Mouse (Mus musculus) neural tube, embryonic 14.5 days (tissue): ENCODE results near the gene Hhat. TPM values are rescaled to one million over a fixed set of nuclear protein-coding genes. Genes with fewer than 3 reads are reported as not detected.

Experiments used
- ATAC-seq: fragments of 200-750 bp; cut with Nextera tagmentation; 2 replicates; pipeline ENCODE4 v1.8.0; 2017; ENCODE audit warnings: low read depth, mild to moderate bottlenecking, moderate TSS enrichment, moderate library complexity
- H3K27ac ChIP-seq: fragments of 300-500 bp; sonication (generic); 2 replicates; pipeline ENCODE4 v1.5.1; 2014; ENCODE audit warnings: low read depth, mild to moderate bottlenecking, control low read depth, low read length, moderate library complexity, mixed read lengths
- H3K27me3 ChIP-seq: fragments of 300-500 bp; sonication (generic); 2 replicates; pipeline ENCODE4 v1.6.1; 2014; ENCODE audit warnings: low read length; ENCODE audit not compliant: control insufficient read depth, insufficient read depth
- H3K36me3 ChIP-seq: fragments of 300-500 bp; sonication (generic); 2 replicates; pipeline ENCODE4 v1.6.1; 2014; ENCODE audit warnings: low read length, mixed read lengths; ENCODE audit not compliant: control insufficient read depth, insufficient read depth
- H3K4me1 ChIP-seq: fragments of 300-500 bp; sonication (generic); 2 replicates; pipeline ENCODE4 v1.6.1; 2014; ENCODE audit warnings: low read length; ENCODE audit not compliant: control insufficient read depth, insufficient read depth
- H3K4me2 ChIP-seq: fragments of 300-500 bp; sonication (generic); 2 replicates; pipeline ENCODE4 v1.6.1; 2014; ENCODE audit warnings: mild to moderate bottlenecking, low read depth, low read length, control low read depth
- H3K4me3 ChIP-seq: fragments of 300-500 bp; sonication (generic); 2 replicates; pipeline ENCODE4 v1.5.1; 2014; ENCODE audit warnings: low read depth, low read length, control low read depth, mixed read lengths
- H3K9ac ChIP-seq: fragments of 300-500 bp; sonication (generic); replicated peaks from 2 replicates; pipeline ENCODE4 v1.6.1; 2014; ENCODE audit warnings: low read depth, mild to moderate bottlenecking, control low read depth, low read length, mixed read lengths
- H3K9me3 ChIP-seq: fragments of 300-500 bp; sonication (generic); 2 replicates; pipeline ENCODE4 v1.6.1; 2016; ENCODE audit warnings: low read length; ENCODE audit not compliant: control insufficient read depth
- WGBS: fragments of 180-500 bp; shearing (Covaris S2); extraction: QIAGEN DNeasy Blood & Tissue Kit; methylation state at CpG from one replicate; pipeline ENCODE4 v1.1.7; 2014; 5-methylcytosine and 5-hydroxymethylcytosine counted together
- polyA plus RNA-seq: library from polyadenylated mRNA; unstranded; fragments of >200 nt; fragmentation: Nextera tagmentation; extraction: Ambion mirVana; gene quantifications from 2 replicates; pipeline ENCODE4 v1.2.1, GENCODE M21; 2014

Hhat gene
- polyA plus RNA-seq, 1 experiment from 2014 or later = 3.1 TPM

DNA sequence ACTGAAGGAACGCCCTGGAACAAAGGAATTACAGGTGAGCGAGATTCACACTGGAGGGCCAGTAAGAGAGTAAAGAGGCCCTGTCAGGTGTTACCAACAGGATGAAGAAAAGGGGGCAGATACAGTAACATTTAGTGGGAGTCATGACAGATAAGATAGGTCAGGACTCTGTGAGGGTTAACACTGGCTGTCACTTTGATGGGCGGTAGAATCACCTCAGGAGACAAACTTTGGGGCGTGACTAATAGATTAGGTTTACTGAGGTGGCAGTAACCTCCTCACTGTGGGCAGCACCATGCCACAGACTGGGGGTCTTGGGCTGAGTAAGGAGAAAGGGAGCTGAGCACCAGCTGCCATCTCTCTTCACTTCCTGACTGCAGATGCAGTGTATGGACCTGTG, 121.0 kb downstream of the Hhat start:
- Histone ChIP-seq H3K4me2 (no peak overlapping the region), H3K27me3 (no peaks in the 10 kb centered on the region), H3K36me3 (no peaks in the 10 kb centered on the region), H3K27ac (no peak overlapping the region), H3K9me3 (no peaks in the 10 kb centered on the region), H3K9ac (no peak overlapping the region), H3K4me1 (no peaks in the 10 kb centered on the region), H3K4me3 (no peak overlapping the region)
- ATAC-seq = no peak
- 93% methylated on average over 4 of the region's 4 CpGs for WGBS

DNA sequence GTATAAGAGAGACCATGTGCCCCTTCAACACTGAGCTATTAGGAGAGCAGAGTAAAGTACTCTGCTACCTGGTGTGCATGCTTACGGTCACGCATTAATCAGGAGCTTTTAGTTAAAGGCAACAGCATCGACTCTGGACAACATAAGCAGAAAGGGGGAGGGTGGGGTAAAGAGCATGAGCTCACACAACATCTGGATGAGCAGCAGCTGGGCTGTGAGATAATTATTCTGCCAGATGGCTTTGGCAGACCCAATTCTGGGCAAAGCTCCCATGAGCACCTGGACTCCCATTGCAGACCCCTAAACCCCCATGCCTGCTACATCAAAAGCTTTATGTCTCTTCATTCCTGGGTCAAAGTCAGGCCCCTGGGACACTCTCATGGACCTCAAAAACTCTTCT, 121.8 kb downstream of the Hhat start:
- no peaks in the 10 kb centered on the region for H3K4me1 ChIP-seq
- no peak overlapping the region for H3K27ac ChIP-seq
- H3K27me3 ChIP-seq = no peaks in the 10 kb centered on the region
- no peak overlapping the region for H3K4me2 ChIP-seq
- 69% methylated on average over 3 of the region's 3 CpGs for WGBS
- H3K9ac ChIP-seq = no peak overlapping the region
- no peak for ATAC-seq
- no peaks in the 10 kb centered on the region for H3K9me3 ChIP-seq
- H3K4me3 ChIP-seq = no peak overlapping the region
- no peaks in the 10 kb centered on the region for H3K36me3 ChIP-seq

DNA sequence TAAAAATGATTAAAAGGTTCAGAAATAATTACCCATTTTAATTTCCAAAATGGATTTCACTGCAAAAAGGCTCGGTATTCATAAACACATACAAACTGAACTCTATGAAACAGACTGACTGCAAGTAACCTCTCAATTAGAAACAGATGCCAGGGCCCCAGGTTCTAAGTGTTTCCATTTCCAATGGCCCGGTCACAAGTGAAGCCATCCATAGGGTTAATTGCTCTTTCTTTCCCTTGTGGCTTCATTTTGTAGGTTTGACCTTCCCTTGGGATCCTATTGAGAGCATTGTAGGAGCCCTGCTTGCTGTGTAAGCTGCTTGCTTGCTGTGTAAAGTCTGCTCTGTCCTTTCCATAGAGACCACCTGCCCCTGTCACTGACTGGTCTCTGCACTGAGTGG, 123.7 kb downstream of the Hhat start:
- Histone ChIP-seq H3K9me3 (no peaks in the 10 kb centered on the region), H3K36me3 (no peaks in the 10 kb centered on the region), H3K4me1 (no peaks in the 10 kb centered on the region), H3K27me3 (no peaks in the 10 kb centered on the region), H3K4me3 (no peak overlapping the region), H3K9ac (no peak overlapping the region), H3K4me2 (no peak overlapping the region), H3K27ac (no peak overlapping the region)
- no peak for ATAC-seq
- WGBS = 59% methylated on average over 2 of the region's 2 CpGs

DNA sequence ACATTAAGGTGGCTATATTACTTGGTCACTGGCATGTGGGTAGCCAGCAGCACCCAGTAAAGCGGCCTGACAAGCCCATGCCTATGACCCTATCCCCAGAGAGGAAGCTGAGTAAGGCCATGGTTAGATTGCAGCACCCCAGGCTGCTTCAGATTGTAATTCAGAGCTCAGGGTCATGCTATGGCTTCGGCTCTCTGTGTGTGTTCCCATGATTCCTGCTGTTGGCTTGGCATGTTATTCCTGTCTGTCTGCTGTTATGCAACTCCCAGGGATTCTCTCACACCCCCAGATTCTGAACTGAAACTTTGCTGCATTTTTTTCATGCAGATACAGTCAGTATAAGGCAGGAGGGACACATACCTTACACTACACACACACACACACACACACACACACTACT, 128.9 kb downstream of the Hhat start:
- no peak overlapping the region for H3K4me2 ChIP-seq
- no peak overlapping the region for H3K27ac ChIP-seq
- no peak overlapping the region for H3K4me3 ChIP-seq
- no peaks in the 10 kb centered on the region for H3K36me3 ChIP-seq
- H3K9me3 ChIP-seq = no peaks in the 10 kb centered on the region
- 0 out of 2 replicates have a peak, but pooled peaks cover 2% of the 10 kb centered on the region for H3K4me1 ChIP-seq
- H3K9ac ChIP-seq = no peak overlapping the region
- ATAC-seq = no peak
- no peaks in the 10 kb centered on the region for H3K27me3 ChIP-seq
- 94% methylated on average over 2 of the region's 2 CpGs for WGBS

DNA sequence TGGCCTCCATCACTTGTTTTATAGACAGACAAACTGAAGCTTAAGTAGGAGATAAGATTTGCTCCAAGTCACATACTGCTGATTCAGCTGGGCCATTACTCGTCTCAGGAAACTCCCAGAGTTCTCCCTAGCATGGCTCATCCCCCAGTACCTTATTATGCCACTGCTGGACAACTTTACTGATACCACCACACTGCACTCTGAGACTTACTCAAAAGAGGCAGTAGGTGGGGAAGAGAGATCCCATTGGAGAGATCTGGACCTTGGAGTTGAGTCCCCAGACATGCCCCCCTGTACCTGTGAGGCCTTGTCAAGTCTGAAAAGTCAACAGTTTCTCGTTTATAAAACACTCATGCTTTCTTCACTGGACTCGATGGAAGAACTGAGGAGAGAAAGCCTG, 131.8 kb downstream of the Hhat start:
- Histone ChIP-seq H3K4me3 (no peak overlapping the region), H3K9ac (no peak overlapping the region), H3K27ac (no peak overlapping the region), H3K9me3 (no peaks in the 10 kb centered on the region), H3K27me3 (no peaks in the 10 kb centered on the region), H3K4me2 (no peak overlapping the region), H3K4me1 (0 out of 2 replicates have a peak, but pooled peaks cover 2% of the 10 kb centered on the region), H3K36me3 (no peaks in the 10 kb centered on the region)
- no peak for ATAC-seq
- WGBS = 76% methylated on average over 3 of the region's 3 CpGs

DNA sequence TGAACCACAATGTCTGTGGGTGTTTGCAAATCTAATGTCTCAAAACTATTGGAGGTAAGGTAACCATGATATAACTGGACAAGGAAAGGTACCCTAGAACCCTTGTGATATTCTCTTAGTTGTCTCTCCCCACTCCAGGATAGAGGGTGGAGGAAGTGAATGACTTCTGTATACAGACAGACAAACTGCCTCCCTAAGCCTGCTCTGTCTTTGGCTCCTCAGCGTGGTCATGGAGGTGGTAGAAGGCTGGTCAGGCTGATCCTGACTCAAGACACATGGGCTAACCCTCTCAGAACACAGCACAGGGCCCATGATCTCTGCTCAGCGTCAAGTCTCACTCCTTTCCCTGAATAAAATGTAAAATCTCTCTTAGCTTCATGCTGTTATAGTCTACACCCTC, 149.2 kb downstream of the Hhat start:
- WGBS = 81% methylated on average over 2 of the region's 2 CpGs
- Histone ChIP-seq H3K4me1 (no peaks in the 10 kb centered on the region), H3K4me3 (no peak overlapping the region), H3K27ac (no peak overlapping the region), H3K9ac (no peak overlapping the region), H3K9me3 (peaks cover 2% of the 10 kb centered on the region; the same call in 1 of the 2 replicates), H3K27me3 (no peaks in the 10 kb centered on the region), H3K36me3 (no peaks in the 10 kb centered on the region), H3K4me2 (no peak overlapping the region)
- no peak for ATAC-seq

DNA sequence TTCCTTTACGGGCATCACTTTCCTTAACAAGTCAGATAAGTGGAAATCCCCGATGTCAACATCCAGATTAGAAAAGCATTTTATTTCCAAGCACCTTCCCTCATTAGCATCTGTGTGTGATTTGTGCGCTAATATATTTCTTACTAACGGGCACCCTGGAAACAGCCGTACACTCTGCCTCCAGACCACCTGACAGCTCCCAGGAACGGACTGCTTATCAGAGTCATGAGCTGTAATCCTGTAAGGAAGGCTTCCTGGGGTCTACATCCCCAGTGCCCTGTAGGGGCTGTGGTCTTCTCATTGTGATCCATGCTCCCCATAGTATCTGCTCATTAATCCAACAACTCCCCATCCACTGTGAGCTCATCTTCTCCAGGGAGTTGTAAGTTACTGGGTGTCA, 157.8 kb downstream of the Hhat start:
- Histone ChIP-seq H3K4me1 (no peaks in the 10 kb centered on the region), H3K9me3 (no peaks in the 10 kb centered on the region), H3K27me3 (no peaks in the 10 kb centered on the region), H3K36me3 (no peaks in the 10 kb centered on the region), H3K4me3 (no peak overlapping the region), H3K27ac (no peak overlapping the region; the same call in 1 of the 2 replicates), H3K4me2 (no peak overlapping the region), H3K9ac (no peak overlapping the region)
- peak; percentile 51; the same call in 1 of the 2 replicates for ATAC-seq
- 50% methylated on average over 6 of the region's 6 CpGs for WGBS

DNA sequence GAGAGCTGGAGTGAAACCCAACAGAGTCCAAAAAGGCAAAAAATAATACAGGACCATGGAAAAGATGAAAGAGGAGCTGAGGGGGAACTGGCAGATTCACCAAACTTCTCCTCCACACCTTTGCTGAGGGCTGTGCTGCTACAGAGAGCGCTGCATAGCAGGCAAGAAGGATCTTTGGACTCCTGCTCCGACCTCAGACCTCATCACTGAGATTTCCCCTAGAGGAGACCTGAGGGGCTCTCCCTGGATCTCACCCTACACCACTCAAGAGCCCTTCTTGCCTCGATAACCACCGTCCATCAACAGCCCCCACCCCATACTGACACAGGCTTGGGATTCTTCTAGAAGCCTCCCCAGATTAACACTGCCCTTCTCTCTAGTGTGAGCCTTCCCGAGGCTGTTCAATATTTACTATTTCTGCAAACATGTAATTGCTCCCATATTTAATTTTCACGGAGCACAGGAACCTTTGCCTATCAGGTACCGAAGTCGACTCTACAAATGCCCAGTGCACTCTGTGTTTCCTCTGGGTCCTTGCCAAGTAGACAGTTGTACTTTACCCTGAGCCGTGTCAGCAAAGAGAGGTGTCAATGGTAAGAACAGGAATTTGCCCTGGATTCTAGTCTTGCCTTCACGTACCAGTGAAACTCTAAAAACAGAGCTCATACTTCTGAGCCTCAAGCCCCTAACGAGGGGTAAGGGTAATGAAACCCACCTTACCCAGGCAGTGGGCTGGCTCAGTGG, 158.9 kb downstream of the Hhat start:
- no peak overlapping the region for H3K27ac ChIP-seq
- H3K9ac ChIP-seq = no peak overlapping the region
- no peak overlapping the region for H3K4me3 ChIP-seq
- H3K4me2 ChIP-seq = no peak overlapping the region
- H3K36me3 ChIP-seq = no peaks in the 10 kb centered on the region
- WGBS = 88% methylated on average over 11 of the region's 11 CpGs
- H3K27me3 ChIP-seq = no peaks in the 10 kb centered on the region
- no peaks in the 10 kb centered on the region for H3K4me1 ChIP-seq
- no peak for ATAC-seq
- H3K9me3 ChIP-seq = no peaks in the 10 kb centered on the region

DNA sequence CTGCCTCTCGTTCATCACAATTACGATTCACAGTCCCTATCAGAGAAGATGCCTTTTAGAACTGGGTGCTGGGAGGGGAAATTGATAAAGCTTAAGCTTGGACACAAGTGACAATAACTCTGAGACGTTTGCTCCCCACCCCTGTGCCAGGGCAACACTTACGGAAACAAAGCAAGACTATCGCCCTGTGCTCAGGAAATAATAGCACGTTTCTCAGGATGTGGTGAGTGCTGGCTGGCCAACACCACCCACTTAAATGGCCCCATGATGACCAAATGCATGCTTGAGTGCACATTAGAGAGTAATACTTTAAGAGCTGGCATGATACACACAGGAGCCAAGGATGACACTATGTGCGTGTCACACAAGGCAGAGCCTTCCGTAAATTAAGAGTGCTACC, 164.1 kb downstream of the Hhat start:
- H3K36me3 ChIP-seq = no peaks in the 10 kb centered on the region
- H3K27ac ChIP-seq = no peak overlapping the region
- no peaks in the 10 kb centered on the region for H3K27me3 ChIP-seq
- no peaks in the 10 kb centered on the region for H3K4me1 ChIP-seq
- no peak for ATAC-seq
- H3K9ac ChIP-seq = no peak overlapping the region
- no peak overlapping the region for H3K4me3 ChIP-seq
- no peak overlapping the region for H3K4me2 ChIP-seq
- 79% methylated on average over 8 of the region's 8 CpGs for WGBS
- no peaks in the 10 kb centered on the region for H3K9me3 ChIP-seq
